Mouse (Mus musculus) embryo, embryonic 10.5 days (tissue): ENCODE data around the gene Hipk4.

Source experiments
- DNase-seq: peaks from one replicate; pipeline ENCODE4 v3.0.0-alpha.2; 2015; ENCODE audit warnings: low spot score

Gene Hipk4

GRCm38 (mm10) chr7:27540935-27541334 lies 17.9 kb downstream of the Hipk4 start:
- no peak for DNase-seq

- no peak for DNase-seq
These were observed 18.4 kb downstream of the Hipk4 start for GRCm38 (mm10) chr7:27541431-27541830.

GRCm38 (mm10) chr7:27541922-27542321 lies 18.9 kb downstream of the Hipk4 start:
- DNase-seq = no peak

- DNase-seq = peak; percentile 88
These were observed 19.4 kb downstream of the Hipk4 start for GRCm38 (mm10) chr7:27542392-27543033.

- DNase-seq = no peak
These were observed 20.0 kb downstream of the Hipk4 start for GRCm38 (mm10) chr7:27543065-27543464.

GRCm38 (mm10) chr7:27543851-27544250 lies 20.8 kb downstream of the Hipk4 start:
- DNase-seq = no peak

- no peak for DNase-seq
These were observed 21.8 kb downstream of the Hipk4 start for GRCm38 (mm10) chr7:27544675-27545370.

- no peak for DNase-seq
These were observed 26.5 kb downstream of the Hipk4 start for GRCm38 (mm10) chr7:27549597-27549996.

GRCm38 (mm10) chr7:27552070-27552469 lies 29.0 kb downstream of the Hipk4 start:
- DNase-seq = no peak

- peak; percentile 96 for DNase-seq
These were observed 30.0 kb downstream of the Hipk4 start, which contains the start of the genes Pld3 and 2310022A10Rik for GRCm38 (mm10) chr7:27552931-27553513. TSS of gene Pld3 (minus strand) at chr7:27553218. TSS of gene 2310022A10Rik (plus strand) at chr7:27553233.

- peak; percentile 3 for DNase-seq
These were observed 37.3 kb downstream of the Hipk4 start for GRCm38 (mm10) chr7:27560291-27560887.

- DNase-seq = no peak
These were observed 37.9 kb downstream of the Hipk4 start for GRCm38 (mm10) chr7:27560978-27561377.

- DNase-seq = no peak
These were observed 46.6 kb downstream of the Hipk4 start for GRCm38 (mm10) chr7:27569580-27570224.

GRCm38 (mm10) chr7:27572133-27572532 lies 49.1 kb downstream of the Hipk4 start:
- no peak for DNase-seq

GRCm38 (mm10) chr7:27574124-27574880 lies 51.2 kb downstream of the Hipk4 start:
- no peak for DNase-seq

GRCm38 (mm10) chr7:27576914-27577313 lies 53.8 kb downstream of the Hipk4 start:
- DNase-seq = peak; percentile 32

- no peak for DNase-seq
These were observed 54.5 kb downstream of the Hipk4 start for GRCm38 (mm10) chr7:27577589-27577988.

GRCm38 (mm10) chr7:27578465-27578864 lies 55.4 kb downstream of the Hipk4 start:
- DNase-seq = peak; percentile 17

GRCm38 (mm10) chr7:27580380-27581174 lies 57.5 kb downstream of the Hipk4 start:
- DNase-seq = no peak
